Mouse (Mus musculus) lung, adult 18-20 months (tissue): ENCODE data around the gene Atp6v0a1.

Experiments used
- DNase-seq, 2 experiments: peaks; one replicate each; pipeline ENCODE4 v3.0.0; 2022; ENCODE audit warnings: mixed read lengths in 2 of 2

Atp6v0a1 gene

DNA sequence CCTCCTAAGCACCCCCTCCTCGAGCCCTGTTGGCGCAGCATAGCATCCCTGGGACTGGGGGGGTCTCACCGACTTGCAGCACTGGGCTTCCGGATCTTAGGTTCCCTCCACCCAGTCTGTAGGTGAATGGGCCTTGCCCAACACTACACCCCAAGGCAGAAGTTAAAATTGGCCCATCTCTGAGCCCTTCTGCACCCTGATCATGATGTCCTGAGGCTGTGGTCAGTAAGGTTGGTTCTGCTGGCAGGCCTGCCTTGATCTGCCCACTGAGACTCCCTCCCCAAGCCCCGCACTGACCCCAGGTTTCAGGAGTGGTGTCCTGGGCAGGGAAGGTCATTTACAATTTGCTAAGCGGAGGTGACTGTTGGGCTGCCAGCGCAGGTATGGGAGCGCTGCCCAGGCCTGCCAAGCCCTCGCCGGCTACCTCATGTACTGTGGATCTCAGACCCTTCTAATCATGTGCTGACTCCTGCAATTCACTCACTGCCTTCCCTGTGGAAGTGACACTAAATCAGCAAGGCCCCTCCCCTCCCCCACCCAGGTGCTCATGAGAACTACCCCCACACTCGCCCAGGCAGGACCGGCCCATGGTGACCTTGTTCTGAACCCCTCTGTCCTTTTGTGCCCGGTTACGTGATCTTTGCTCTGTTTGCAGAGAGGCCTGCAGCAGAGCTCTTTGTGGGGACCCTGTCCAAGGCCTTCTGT lies 53.9 kb downstream of the Atp6v0a1 start:
- DNase-seq = no peak

DNA sequence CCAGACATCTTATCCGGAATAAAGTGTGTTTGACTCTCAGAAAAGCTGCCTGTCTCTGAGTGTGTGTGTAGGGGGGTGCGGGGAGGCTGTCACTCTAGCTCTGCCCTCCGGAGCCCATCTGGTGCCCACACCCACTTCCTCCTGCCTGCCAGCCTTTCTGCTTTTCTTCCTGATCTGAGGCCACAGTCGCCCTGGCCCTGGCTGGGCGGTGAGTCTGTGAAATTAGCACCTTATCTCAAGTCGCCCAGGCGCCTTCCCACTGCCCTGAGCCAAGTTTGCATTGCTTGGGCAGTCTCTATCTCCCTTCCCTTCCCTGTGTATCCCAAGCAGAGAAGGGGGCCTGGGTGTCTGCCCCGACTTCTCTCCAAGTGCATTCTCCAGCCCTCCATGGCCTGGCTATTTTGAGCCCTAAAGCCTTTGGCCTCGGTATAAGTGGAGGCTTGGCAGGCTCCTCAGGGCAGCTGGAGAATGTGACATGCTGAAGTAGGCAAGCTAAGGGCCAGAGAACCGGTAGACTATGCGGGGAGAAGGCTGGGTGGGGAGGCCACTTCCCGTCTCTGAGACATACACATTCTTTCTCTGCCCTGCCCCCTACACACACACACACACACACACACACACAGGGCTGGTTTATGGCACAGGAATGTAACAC lies 54.5 kb downstream of the Atp6v0a1 start:
- DNase-seq = peak; percentile 87 to 91

DNA sequence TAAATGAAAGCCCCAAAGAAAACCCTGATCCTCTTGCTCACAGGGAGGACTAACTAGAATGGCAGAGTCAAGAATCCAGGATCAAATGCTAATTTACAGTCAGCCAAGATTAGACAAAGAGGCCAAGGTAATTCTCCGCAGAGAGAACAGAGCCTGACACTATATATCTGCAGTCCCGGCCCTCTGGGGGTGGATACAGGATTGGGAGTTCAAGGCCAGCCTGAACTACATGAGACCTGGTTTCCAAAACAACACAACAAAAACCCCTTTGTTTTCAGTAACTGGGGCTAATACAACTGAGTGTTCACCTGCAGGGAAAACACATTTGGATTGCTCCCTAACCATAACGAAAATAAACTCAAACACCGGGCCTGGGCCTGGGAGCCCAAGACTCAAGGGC lies 55.2 kb downstream of the Atp6v0a1 start:
- DNase-seq = no peak

DNA sequence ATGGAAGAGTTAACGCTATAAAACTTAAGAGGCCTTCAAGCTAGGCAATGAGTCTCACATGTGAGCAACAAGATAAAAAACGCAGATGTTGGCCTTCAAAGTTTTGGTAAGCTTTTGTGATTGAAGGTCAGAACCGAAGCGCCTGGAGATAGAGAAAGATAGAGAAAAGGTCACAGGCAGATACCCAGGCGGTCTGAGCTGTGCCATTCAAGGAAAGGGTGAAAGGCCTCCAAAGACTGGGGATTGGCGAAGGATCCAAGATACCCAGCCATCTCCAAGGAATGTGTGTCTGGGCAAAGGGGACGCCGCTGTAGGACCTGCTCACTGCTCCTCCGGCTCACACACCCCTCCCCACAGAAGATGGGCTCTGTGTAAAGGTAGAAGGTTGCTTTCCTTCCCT lies 55.8 kb downstream of the Atp6v0a1 start:
- no peak for DNase-seq

DNA sequence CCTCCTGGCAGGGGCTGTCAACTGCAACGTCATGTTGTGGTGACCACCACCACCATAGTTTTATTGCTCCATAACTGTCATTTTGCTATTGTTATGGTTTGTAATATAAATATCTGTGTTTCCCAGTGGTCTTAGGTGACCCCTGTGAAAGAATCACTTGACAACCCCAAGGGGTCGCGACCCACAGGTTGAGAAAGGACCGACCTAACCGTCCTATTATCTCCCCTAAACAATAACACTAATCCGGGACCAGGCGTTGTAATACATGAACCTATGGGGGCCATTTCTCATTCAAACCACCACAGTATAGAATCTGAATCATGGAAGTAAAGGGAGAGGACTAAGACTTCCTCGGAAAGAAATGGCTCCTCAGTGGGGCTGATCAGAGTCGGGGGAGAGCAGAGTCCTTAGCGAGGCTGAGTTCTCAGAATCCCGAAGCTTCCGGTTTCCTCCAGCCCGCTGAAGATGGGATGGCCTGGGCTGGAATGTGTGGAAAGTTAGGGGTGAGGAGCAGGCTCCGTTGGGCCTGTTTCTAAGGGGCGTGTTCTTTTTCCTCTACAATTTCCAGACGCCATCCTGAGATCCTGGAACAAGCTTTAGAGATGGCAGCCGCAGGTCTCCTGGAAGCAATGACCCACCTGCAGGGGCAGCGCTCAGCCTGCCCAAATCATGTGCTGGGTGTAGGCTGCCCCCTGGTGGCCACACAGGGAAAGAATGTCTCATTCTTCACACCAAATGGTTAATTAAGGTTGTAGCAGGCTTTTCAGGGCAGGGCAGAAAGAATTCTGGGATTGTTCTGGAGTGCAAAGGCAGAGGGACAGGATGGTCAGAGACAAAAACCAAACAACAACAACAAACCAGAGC lies 57.5 kb downstream of the Atp6v0a1 start:
- peak; percentile 82 to 89 for DNase-seq

DNA sequence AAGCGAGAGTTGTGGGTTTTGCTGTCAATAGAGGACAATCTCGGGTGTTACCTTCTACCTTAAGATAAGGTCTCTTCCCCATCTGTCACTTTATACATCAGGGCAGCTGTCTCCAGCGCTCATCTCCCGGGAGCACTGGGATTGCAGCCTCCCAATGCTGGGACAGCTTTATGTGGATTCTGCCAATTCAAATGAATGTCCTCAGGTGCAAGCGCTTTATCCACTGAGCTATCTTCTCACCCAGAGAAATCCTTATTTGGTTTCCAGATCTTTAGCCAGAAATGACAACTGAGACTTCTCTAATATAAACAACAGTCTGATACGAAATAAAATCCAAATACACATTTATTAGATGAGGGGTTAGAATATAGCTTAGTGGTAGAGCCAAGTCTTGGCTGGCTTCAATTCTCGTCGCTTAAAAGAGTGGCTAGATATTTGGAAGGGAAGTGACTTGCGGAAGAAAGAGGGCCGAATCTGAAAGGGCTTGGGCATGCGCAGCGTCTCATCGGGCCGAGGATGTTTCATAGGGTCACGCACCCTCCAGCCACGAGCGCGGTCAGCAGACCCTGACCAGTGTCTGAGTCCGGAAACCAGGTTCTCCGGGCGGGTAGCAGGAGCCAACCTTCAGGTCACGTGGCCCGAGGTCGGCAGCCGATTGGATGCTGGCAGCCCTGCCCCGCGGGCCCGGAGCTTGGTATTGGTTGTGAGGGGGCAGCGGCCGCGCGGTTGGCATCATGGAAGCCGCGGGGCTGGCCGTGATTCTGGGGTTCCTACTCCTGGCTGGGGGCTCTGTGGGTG lies 60.3 kb downstream of the Atp6v0a1 start, which contains the start of gene Naglu:
TSS of gene Naglu (plus strand) at position 622 of the 798 bp plus-strand sequence.
- peak; percentile 96 to 97 for DNase-seq

DNA sequence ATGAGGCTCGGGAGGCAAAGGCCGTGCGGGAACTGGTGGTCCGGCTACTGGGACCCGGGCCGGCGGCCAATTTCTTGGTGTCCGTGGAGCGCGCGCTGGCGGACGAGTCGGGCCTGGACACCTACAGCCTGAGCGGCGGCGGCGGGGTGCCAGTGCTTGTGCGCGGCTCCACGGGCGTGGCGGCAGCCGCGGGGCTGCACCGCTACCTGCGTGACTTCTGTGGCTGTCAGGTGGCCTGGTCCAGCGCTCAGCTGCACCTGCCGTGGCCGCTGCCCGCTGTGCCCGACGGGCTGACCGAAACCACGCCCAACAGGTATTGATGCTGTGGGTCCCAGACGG lies 60.9 kb downstream of the Atp6v0a1 start:
- DNase-seq = no peak

DNA sequence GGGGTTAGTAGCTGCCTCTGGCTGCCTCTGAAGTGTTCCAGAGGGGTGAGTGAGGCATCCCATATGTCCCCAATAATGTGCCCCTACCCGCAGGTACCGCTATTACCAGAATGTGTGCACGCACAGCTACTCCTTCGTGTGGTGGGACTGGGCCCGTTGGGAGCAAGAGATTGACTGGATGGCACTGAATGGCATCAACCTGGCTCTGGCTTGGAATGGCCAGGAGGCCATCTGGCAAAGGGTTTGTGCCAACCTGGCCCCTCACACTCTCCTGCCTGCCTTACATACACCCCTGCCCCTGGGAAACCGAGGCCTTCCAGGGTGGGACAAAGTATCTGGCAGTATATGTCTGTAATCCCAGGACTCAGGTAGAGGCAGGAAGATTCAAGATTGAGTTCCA lies 61.7 kb downstream of the Atp6v0a1 start:
- DNase-seq = no peak

DNA sequence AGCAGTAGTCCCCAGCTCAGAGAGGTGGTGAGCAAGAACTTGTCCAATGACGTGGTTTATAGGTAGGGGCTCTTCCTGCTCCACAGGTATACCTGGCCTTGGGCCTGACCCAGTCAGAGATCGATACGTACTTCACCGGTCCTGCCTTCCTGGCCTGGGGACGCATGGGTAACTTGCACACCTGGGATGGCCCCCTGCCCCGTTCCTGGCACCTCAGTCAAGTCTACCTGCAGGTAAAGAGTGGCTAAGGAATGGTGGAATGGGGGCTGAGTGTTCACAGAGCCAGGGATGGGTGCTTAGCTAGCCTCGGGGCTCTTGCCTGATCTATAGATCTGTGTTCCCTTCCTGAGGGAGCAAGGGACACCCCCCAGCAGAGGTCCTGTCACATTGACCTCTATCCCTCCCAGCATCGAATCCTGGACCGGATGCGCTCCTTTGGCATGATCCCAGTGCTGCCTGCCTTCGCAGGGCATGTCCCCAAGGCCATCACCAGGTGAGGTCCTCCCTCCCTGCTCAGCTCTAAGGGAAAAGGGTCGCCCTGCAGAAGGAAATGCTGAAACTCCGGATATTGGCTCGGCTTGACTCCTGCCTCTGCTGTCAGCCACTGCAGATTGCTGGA lies 62.7 kb downstream of the Atp6v0a1 start:
- no peak for DNase-seq

DNA sequence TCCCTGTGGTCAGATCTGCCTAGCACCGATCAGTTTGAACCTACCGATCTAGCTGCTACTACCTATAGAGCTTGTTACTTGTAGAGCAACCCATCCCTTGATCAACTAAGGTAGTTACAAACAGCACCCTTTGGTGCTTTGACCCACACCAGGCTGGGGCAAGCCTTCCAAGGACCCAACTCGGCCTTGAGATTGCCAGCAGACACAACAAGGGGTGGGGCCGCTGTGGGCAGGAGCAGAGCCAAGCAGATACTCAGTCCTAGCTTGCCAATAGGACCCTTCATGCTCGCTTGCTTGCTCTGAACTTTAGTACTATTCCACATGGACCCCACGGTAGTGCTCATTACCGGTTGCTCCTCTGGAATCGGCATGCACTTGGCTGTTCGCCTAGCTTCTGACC lies 68.9 kb downstream of the Atp6v0a1 start, which contains the start of gene Hsd17b1:
TSS of gene Hsd17b1 (plus strand) at position 291 of the 400 bp plus-strand sequence.
- no peak for DNase-seq

DNA sequence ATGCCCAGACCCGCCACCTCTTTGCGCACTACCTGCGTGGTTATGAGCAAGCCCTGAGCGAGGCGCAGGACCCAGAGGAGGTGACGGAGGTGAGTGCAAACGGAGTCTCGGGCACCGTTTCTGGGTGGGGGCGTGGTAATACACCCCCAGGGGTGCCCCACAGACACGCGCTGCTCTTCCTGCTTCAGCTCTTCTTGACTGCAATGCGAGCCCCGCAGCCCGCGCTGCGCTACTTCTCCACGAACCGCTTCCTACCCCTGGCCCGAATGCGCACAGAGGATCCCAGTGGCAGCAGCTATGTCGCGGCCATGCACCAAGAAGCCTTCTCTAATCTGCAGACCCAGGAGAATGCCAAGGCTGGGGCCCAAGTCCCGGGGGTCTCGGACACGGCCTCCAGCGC lies 70.5 kb downstream of the Atp6v0a1 start:
- no peak for DNase-seq

DNA sequence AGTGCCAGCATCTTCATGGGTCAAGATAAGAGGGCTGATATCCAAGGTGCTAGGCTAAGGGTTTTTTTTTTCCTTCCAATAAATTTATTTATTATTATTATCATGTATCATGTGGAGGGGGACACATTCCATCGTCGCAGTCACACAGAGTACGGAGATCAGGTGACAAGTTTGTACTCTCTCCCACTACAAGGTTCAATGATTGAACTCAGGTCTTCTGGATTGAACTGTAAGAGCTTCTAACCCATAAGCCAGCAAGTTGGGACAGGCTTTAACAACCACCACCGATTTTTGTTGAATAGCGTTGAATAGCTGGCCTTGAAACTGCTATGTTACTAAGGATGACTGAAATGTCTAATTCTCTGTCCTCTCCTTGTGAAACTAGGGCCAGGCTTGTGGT lies 71.2 kb downstream of the Atp6v0a1 start:
- DNase-seq = no peak

DNA sequence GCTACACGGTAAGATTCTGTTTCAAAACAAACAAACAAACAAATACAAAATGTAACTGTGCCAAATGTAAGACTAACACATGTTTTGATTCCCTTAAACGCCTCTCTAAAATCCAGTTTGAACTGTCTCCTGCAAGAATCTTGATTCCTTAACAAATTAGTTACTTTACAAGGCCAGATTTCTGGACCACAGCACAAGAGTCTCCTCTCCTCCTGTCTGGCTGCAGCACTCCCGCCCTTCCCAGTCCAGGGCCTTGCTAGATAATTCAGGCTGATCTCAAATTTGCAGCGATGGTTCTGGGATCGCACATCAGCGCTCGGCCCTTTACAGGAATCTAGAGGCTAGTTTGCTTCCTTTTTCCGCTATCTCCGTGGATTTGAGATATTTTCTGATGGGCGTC lies 72.4 kb downstream of the Atp6v0a1 start:
- no peak for DNase-seq

DNA sequence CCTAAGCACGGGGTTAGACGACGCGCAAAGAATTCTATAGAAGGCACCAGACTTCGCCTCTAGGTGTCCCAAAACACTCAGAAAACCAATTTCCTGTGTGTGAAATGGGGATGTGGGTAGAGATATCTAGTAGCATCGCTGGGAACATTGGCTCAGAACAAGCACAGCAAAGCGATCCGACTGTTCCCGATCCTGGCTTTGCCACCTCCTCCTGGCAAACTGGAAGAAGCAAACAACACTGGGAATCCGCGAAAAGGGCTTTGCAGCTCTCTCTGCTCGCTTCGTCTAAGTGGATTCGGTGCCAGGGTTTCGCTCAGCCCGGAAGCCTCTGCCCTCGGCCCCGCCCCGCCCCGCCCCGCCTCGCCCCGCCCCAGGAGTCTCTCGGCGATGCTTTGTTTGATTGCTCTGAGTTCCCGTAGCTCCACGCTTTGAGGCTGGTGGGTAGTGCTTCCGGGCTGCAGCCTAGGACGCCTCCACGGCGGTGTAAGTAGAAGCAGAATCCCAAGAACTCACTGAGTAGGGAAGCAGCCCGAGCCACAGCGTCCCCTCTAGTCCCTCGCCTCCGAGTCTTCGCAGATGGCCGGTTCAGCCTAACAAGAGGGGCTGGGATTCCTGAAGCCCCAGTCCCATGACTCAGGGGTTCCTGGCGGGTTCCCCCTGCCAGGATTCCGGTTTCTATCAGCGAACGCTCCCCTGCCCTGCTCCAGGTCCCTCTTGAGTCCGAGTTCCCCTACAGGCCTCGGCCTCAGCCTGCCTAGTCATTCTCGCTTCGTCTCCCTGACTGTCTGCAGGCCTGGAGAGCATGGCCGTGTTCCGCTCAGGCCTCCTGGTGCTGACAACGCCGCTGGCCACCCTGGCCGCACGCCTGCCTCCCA lies 73.2 kb downstream of the Atp6v0a1 start, which contains the start of gene Coasy:
TSS of gene Coasy (plus strand) at position 358 of the 875 bp plus-strand sequence.
- DNase-seq = peak; percentile 85 to 87

DNA sequence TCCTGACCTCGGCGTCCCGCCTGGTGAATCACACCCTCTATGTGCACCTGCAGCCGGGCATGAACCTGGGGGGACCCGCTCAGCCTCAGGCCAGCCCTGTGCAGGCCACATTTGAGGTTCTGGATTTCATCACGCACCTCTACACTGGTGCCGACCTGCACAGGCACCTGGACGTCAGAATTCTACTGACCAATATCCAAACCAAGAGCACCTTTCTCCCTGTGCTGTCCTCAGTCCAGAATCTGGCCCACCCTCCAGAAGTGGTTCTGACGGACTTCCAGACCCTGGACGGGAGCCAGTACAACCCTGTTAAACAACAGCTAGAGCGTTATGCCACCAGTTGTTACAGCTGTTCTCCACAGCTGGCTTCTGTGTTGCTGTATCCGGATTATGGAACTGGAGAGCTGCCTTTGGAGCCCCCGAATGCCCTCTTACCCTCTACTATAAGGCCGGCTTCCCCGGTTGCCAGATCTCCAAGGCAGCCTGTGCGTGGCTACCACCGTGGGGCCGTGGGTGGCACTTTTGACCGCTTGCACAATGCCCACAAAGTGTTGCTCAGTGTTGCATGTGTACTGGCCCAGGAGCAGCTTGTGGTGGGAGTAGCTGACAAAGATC lies 73.9 kb downstream of the Atp6v0a1 start:
- DNase-seq = no peak

DNA sequence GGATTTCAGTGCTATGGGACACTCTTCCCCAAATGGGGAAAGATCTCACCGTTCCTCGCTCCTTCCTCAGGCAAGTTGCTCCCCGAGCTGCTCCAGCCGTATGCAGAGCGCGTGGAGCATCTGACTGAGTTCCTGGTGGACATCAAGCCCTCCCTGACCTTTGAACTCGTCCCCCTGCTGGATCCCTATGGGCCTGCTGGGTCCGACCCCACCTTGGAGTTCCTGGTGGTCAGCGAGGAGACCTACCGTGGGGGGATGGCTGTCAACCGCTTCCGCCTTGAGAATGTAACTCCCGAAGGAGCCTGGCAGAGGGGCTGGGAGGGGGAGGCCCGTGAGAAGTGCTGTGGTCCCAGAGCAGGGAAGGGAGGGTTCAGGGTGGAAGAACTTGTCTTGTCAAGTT lies 75.0 kb downstream of the Atp6v0a1 start:
- DNase-seq = no peak

DNA sequence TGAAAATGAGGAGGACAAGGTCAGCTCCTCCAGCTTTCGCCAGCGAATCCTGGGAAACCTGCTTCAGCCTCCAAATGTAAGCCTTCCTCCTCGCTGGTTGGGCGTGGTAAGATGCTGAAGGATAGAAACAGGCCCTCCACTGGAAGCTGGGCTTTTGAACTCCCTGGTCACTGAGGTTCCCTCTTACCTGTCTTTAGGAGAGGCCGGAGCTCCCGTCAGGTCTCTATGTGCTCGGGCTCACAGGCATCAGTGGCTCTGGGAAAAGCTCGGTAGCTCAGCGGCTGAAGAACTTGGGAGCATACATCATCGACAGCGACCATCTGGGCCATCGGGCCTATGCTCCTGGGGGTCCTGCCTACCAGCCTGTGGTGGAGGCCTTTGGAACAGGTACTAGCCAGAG lies 75.6 kb downstream of the Atp6v0a1 start:
- no peak for DNase-seq

DNA sequence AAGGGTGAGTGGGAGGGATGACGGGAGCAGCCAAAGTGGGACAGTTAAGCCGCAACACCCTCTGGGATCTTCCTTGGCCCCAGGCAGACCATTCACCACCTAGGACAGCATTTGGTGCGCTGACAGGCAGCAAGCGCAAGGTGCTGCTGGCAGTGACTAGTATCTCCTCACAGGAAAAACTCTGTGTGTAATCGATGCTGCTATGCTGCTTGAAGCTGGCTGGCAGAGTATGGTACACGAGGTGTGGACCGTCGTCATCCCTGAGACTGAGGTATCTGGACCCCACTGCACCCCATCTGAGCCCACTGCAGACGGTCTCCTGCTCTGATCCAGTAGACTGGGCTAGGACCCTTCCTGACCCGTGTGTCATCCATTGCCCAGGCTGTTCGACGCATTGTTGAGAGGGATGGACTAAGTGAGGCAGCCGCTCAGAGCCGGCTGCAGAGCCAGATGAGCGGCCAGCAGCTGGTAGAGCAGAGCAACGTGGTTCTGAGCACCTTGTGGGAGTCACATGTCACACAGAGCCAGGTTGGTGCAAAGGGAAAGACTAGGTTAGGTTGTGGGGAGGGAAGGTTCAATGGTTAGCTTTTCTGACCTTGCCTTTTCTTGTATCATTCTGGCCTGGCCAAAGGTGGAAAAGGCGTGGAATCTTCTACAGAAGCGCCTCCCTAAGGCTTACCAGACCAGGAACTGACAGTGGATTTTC lies 76.5 kb downstream of the Atp6v0a1 start:
- DNase-seq = no peak

DNA sequence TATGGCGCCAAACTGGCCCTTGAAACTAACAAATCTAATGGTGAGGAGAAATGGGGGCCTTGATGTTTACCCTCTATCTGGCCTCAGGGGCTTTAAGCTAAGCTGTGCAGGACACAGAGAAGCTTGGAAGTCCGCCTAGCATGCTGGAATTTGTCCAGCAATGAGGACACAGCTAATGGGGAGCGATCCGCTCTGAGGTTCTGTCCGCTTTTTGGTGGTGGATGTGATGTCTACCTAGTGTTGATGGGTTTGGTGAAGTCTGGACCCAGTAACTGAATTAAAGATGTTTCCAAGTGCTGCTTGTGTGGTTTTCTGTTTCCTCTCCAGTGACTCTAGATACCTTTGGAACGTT lies 77.0 kb downstream of the Atp6v0a1 start:
- no peak for DNase-seq
